Mouse (Mus musculus) intestine, postnatal 0 days (tissue): ENCODE measurements at regions not wholly inside any gene's neighbourhood (a gene's known extent, or its start where the extent isn't known, plus 50 kb on each side); places are given as distances from the start of the nearest gene placed in this dataset.
A peak's percentile ranks its signal among the peaks of the same experiment; 100 is the strongest.

Experiments used
- ATAC-seq: fragments of 200-750 bp; cut with Nextera tagmentation; 2 replicates; pipeline ENCODE4 v1.8.0; 2017; ENCODE audit warnings: mild to moderate bottlenecking, moderate TSS enrichment, moderate library complexity
- H3K27ac ChIP-seq: fragments of 300-500 bp; sonication (generic); 2 replicates; pipeline ENCODE4 v1.5.1; 2014; ENCODE audit warnings: mild to moderate bottlenecking, low read depth, low read length, moderate library complexity
- H3K27me3 ChIP-seq: fragments of 300-500 bp; sonication (generic); replicated peaks from 2 replicates; pipeline ENCODE4 v1.6.1; 2014; ENCODE audit warnings: low read length, mixed read lengths; ENCODE audit not compliant: control insufficient read depth, insufficient read depth
- H3K36me3 ChIP-seq: fragments of 300-500 bp; sonication (generic); 2 replicates; pipeline ENCODE4 v1.6.1; 2014; ENCODE audit warnings: mild to moderate bottlenecking, moderate library complexity; ENCODE audit not compliant: control insufficient read depth, insufficient read depth
- H3K4me1 ChIP-seq: fragments of 300-500 bp; sonication (generic); replicated peaks from 2 replicates; pipeline ENCODE4 v1.6.1; 2014; ENCODE audit warnings: antibody characterized with exemption, low read length, mixed read lengths; ENCODE audit not compliant: control insufficient read depth, insufficient read depth
- H3K4me2 ChIP-seq: fragments of 300-500 bp; sonication (generic); replicated peaks from 2 replicates; pipeline ENCODE4 v1.6.1; 2014; ENCODE audit warnings: low read depth, mild to moderate bottlenecking, moderate library complexity
- H3K4me3 ChIP-seq: fragments of 300-500 bp; sonication (generic); 2 replicates; pipeline ENCODE4 v1.5.1; 2014; ENCODE audit warnings: low read depth, low read length
- H3K9ac ChIP-seq: fragments of 300-500 bp; sonication (generic); 2 replicates; pipeline ENCODE4 v1.6.1; 2014; ENCODE audit warnings: mild to moderate bottlenecking, low read depth, low read length
- H3K9me3 ChIP-seq: fragments of 300-500 bp; sonication (generic); 2 replicates; pipeline ENCODE4 v1.6.1; 2016; ENCODE audit warnings: mixed run types; ENCODE audit not compliant: control insufficient read depth
- CTCF ChIP-seq: sonication (generic); IDR thresholded peaks from 2 replicates; pipeline ENCODE4 v1.5.1; 2016; ENCODE audit warnings: low read depth, mild to moderate bottlenecking, control low read depth, antibody characterized with exemption, moderate library complexity
- WGBS: fragments of 180-500 bp; shearing (Covaris S2); extraction: QIAGEN DNeasy Blood & Tissue Kit; methylation state at CpG from one replicate; pipeline ENCODE4 v1.1.7; 2014; 5-methylcytosine and 5-hydroxymethylcytosine counted together

DNA sequence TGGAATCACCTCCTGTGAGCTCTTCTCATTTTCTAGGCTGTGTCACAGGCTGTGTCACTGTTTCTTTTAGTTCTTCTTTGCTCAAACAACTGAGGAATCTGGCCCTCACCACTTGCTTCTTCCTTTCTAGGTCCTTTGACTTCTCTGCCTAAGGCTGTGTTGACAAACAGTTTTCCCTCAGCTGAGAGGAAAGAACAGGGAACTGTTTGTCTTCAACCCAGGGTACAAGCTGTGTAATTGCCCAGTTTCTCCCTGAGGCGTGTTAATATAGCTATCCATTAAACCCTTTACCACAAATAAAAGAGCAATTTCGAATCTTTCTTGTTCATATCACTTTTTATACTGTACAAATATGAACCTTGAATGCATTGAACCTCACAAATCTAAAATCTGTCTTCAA lies 542.1 kb downstream of the Nyap2 start:
- H3K4me3 ChIP-seq, result no peak overlapping the region
- WGBS, result 65% methylated on average over 2 of the region's 2 CpGs
- no peak for TF ChIP-seq CTCF
- H3K4me1 ChIP-seq, result no peaks in the 10 kb centered on the region
- no peaks in the 10 kb centered on the region for H3K36me3 ChIP-seq
- H3K4me2 ChIP-seq, result no peak overlapping the region
- ATAC-seq, result no peak
- H3K9ac ChIP-seq, result no peak overlapping the region
- no peaks in the 10 kb centered on the region for H3K9me3 ChIP-seq
- no peak overlapping the region for H3K27ac ChIP-seq
- no peaks in the 10 kb centered on the region for H3K27me3 ChIP-seq

DNA sequence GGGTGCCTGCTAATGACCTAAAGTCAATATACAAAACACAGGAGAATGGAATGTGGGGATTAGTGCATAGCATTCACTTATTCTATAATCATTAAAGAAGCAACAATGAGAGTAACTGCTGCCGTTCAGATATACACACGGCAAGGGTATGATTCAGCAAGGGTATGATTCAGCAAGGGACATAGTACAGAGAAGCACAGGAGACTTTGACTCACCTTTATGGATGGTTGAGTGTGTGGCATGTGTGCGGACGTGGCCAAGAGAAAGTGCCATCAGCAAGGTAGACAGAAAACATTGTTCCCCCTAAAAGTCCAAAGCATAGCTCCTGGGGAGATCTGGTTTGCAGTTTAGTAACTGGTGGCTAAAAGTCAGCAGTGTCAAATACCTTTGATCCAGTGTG lies 547.4 kb downstream of the Nyap2 start:
- no peak for TF ChIP-seq CTCF
- Histone ChIP-seq H3K9me3 (no peaks in the 10 kb centered on the region), H3K27ac (no peak overlapping the region), H3K4me3 (no peak overlapping the region), H3K36me3 (no peaks in the 10 kb centered on the region), H3K4me1 (no peaks in the 10 kb centered on the region), H3K9ac (no peak overlapping the region), H3K4me2 (no peak overlapping the region), H3K27me3 (no peaks in the 10 kb centered on the region)
- WGBS, result 66% methylated on average over 4 of the region's 4 CpGs
- ATAC-seq, result peak; percentile 79

DNA sequence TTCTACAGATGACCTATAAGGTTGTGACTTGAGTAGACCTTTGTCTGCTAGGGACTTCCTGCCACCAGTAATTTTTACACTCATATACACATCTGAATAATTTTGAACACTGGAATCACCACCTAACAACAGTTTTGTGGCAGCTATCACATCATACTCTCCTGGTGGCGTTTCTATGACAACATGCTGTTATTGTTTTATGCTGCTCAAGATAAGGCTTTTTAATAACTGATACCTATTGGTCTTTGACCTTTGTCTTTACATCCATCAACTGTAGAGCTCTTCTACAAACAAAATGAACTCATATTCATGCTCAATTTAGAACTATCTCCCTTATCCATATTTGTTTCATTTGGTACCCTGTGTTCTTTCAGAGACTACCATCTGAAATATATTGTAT lies 556.0 kb downstream of the Nyap2 start:
- Histone ChIP-seq H3K4me1 (no peaks in the 10 kb centered on the region), H3K4me2 (no peak overlapping the region), H3K9ac (no peak overlapping the region), H3K9me3 (no peaks in the 10 kb centered on the region), H3K36me3 (no peaks in the 10 kb centered on the region), H3K27me3 (no peaks in the 10 kb centered on the region), H3K27ac (no peak overlapping the region), H3K4me3 (no peak overlapping the region)
- WGBS, result 35% methylated on average over 1 of the region's 1 CpGs
- ATAC-seq, result 0 out of 2 replicates have a peak, but pooled peaks have one; percentile 25
- TF ChIP-seq CTCF, result no peak

DNA sequence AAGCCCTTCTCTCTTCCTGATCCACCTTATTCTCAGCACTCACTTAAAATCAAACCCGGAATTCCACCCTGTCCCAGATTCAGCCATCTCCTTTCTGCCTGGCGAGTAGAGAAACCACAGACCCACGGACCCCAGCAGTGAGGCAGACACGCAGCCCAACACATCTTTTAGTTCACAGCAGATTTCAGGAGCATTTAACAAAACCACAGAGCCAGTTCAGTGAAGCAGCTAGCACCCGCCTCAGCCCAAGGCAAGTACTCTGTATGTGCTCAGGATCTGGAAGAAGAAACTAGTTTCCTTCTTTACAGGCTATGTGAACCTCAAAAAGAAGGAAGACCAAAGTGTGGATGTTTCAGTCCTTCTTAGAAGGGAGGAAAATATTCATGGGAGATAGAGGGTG lies 560.6 kb downstream of the Nyap2 start:
- Histone ChIP-seq H3K4me1 (no peaks in the 10 kb centered on the region), H3K27ac (no peak overlapping the region), H3K4me3 (no peak overlapping the region), H3K4me2 (no peak overlapping the region), H3K9ac (no peak overlapping the region), H3K36me3 (no peaks in the 10 kb centered on the region), H3K27me3 (no peaks in the 10 kb centered on the region), H3K9me3 (no peaks in the 10 kb centered on the region)
- no peak for ATAC-seq
- TF ChIP-seq CTCF, result no peak
- 81% methylated on average over 5 of the region's 5 CpGs for WGBS

DNA sequence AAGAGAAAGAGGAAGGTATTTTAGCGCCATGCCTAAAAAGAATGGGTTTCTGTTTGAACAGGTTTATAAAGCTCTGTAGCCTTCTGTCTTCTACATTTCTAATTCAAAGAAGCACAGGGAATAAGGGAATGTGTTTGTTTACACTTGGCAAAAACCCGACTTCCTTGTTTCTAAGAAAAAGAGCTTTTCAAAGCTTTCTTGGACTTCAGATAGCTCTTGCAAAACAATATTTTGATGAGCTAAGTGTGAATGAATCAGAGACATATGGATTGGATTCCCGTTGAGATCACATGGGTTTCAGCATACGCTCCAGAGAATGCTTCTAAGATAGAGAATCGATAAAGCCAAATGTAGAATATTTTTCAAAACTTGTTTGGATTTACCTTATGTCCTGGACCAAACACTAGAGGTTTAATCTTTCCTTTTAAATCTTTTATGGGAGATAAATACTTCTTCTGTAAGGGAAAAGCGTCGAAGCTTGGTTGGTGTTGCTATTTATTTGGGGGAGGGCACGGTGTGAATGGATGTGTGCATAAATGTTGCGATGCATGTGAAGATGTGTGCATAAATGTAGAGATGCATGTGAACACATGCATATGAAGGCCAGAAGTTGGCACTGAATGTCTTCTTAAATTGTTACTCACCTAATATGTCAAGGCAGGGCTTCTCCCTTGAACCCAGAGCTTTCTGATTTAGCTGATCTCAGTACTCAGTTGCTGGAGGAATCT lies 576.4 kb downstream of the Nyap2 start:
- Histone ChIP-seq H3K4me3 (no peak overlapping the region), H3K4me2 (no peak overlapping the region), H3K9me3 (no peaks in the 10 kb centered on the region), H3K4me1 (no peaks in the 10 kb centered on the region), H3K27me3 (no peaks in the 10 kb centered on the region), H3K9ac (no peak overlapping the region), H3K27ac (no peak overlapping the region), H3K36me3 (no peaks in the 10 kb centered on the region)
- no peak for TF ChIP-seq CTCF
- 81% methylated on average over 9 of the region's 9 CpGs for WGBS
- no peak for ATAC-seq

DNA sequence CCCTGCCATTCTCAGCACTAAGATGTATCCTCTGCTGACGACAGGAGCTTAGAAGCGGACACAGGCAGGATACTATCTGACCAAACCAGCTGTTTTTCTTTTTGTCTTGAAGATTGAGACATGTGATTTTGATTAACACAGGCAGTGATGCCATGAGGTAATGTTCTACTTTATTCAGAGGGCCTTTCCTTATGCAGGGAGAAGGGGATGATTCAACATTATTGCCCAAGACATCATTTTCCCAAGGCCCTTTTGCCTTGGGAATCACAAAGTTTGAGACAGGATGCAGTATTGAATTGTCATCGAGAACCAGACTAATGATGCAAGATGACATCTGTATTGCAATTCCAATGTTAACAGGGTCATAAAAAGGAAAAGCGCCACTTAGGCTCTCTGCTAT lies 571.7 kb upstream of the Gm9747 start:
- Histone ChIP-seq H3K36me3 (no peaks in the 10 kb centered on the region), H3K27me3 (no peaks in the 10 kb centered on the region), H3K9ac (no peak overlapping the region), H3K4me3 (no peak overlapping the region), H3K4me2 (no peak overlapping the region), H3K27ac (no peak overlapping the region), H3K4me1 (no peaks in the 10 kb centered on the region), H3K9me3 (no peaks in the 10 kb centered on the region)
- WGBS, result 74% methylated on average over 4 of the region's 4 CpGs
- TF ChIP-seq CTCF, result no peak
- ATAC-seq, result no peak

DNA sequence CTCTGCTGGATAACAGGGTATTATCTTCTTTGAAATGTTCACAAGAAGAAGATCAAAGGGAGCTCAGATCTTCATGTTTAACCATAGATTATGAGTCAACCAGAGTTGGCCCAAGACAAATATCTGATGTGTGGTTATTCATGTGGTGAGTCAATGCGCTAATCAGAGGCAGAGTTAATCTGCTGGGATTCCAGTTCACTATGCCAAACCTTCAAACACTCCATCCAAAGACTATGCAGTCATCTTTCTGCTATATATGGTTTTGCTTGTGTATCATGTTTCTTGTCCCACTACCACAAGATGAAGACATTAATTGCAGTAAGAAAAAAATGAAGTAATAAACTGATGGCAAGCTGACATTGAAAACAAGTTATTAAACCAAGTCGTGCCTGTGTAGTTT lies 561.8 kb upstream of the Gm9747 start:
- no peaks in the 10 kb centered on the region for H3K36me3 ChIP-seq
- TF ChIP-seq CTCF, result no peak
- H3K27ac ChIP-seq, result no peak overlapping the region
- WGBS, result 65% methylated on average over 2 of the region's 2 CpGs
- H3K4me3 ChIP-seq, result no peak overlapping the region
- no peaks in the 10 kb centered on the region for H3K27me3 ChIP-seq
- no peaks in the 10 kb centered on the region for H3K4me1 ChIP-seq
- no peak overlapping the region for H3K9ac ChIP-seq
- H3K4me2 ChIP-seq, result no peak overlapping the region
- ATAC-seq, result no peak
- H3K9me3 ChIP-seq, result no peaks in the 10 kb centered on the region
